Mouse (Mus musculus) embryo, embryonic 11.5 days (tissue): ENCODE data around the gene Gm5617.
"Not testable (repeated sequence)": the region's sequence is repeated elsewhere in the genome, so short reads cannot be mapped to it uniquely, and the experiment has no call there.

Experiments used
- DNase-seq: peaks from one replicate; pipeline ENCODE4 v3.0.0-alpha.2; 2012; ENCODE audit warnings: low read depth, low spot score

Gene Gm5617

DNA sequence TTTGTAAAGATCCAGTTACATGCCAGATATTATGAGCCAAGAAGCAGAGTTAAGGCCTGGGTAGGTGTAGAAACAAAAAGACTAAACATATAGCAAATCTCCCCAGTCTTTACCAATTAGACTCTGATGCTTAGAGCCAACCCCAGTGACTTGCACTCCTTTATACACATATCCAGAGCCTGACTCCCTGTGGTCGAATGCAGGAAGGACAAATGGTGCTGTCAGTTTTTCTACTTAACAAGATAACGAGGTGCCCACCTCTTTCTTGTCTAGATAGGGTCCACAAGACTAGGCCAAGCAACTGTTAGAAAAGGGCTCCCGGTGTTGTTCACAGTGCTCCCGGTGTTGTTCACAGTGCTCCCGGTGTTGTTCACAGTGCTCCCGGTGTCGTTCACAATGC, 6.0 kb downstream of the Gm5617 start:
- no peak for DNase-seq

GRCm38 (mm10) chr9:48503001-48503400, 7.8 kb downstream of the Gm5617 start:
- DNase-seq = no peak

DNA sequence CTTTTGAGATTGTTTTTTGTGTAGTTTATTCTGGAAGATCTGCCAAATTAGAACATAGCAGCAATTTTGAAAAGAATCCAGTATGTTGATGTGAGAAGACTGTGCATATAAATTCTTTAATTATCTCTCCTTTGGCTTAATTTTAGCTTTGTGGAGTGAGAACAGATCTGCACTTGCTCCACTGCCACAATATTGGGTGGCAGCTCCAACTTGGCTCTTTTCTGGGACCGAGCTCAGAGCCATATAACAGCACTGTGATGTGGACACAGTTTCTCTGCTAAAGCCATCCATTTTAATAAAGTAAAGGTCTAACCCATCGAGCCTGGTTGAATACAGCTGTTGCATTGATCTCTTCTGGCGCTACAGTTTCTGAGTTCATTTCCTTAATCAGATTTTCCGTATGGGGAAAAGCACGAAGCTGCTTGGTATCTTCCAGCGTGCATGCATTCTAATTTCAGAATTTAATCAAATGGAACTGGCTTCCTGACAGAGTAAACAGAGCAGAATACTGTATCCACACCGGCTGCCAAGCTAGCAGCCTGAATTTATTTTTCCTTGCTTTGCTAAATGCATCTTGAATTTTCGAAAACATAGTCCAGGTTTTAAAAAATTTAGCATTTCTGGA, 9.6 kb downstream of the Gm5617 start:
- DNase-seq = no peak

DNA sequence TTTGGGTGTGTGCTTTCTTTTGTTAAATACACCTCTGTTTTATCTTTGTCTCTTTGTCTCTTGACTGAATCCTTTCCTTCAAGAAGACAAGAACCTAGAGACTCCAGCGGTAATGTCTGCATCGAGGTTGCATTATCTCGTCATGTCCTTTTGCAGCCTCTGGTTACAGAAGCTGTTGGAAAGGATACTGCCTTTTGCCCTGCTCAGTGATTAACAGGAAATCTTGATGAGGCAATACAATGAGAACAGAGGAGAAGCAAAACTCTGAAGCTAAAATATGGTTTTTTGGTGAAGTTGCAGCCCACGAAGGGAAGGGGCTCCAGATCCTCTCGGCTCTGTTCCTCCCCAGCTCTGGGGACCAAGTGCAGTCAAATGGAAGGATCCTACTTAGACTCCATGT, 14.9 kb downstream of the Gm5617 start:
- DNase-seq = no peak

DNA sequence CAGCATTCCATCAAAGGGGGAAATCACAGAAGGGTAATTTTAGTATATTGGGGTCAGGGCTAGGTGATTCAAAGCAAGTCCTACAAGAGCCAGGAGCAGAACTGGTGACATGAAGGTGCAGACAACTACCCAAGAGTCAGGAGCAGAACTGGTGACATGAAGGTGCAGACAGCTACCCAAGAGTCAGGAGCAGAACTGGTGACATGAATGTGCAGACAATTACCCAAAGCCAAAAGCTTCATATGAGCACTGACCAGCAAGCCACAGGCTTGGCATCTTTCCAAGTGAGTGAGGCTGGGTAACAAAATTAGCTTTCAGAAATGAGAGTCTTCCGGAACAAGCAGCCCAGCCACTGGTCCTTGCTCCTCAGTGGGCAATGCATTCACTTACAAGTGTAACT, 20.1 kb downstream of the Gm5617 start:
- DNase-seq = no peak

DNA sequence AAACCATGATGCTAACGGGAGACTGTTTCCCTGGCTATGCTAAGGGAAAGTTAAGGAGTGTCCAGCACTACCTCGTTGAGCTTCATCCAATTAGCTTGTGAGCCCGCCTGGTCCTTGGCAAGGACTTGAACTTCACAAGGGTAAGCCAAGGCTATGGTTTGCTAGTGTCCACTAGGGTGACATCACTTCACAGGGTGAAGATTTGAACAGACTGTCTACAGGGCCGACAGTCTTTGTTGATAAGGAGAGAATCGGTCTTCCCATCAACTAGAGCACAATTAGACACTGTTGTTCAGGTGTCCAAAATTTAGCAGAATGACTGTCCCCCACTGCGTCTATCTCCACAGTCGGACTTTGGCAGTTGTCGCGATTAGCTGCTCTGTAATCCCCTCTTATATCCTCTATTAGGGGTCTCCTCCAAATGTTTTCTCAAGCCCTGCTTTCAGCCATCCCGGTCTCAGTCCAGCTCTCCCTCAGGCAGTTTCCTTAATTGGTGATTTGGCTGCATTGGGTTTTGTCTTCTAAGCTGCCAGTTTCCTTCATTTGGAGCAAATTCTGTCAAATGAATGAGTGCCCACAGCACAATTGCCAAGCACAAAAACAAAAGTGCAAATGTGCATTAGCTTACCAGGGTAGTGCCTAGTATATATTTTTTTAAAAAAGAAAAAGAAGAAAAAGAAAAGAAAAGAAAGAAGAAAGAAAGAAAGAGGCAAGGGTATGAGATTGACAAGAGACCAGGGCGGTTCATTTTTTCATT, 21.6 kb downstream of the Gm5617 start:
- DNase-seq = no peak

DNA sequence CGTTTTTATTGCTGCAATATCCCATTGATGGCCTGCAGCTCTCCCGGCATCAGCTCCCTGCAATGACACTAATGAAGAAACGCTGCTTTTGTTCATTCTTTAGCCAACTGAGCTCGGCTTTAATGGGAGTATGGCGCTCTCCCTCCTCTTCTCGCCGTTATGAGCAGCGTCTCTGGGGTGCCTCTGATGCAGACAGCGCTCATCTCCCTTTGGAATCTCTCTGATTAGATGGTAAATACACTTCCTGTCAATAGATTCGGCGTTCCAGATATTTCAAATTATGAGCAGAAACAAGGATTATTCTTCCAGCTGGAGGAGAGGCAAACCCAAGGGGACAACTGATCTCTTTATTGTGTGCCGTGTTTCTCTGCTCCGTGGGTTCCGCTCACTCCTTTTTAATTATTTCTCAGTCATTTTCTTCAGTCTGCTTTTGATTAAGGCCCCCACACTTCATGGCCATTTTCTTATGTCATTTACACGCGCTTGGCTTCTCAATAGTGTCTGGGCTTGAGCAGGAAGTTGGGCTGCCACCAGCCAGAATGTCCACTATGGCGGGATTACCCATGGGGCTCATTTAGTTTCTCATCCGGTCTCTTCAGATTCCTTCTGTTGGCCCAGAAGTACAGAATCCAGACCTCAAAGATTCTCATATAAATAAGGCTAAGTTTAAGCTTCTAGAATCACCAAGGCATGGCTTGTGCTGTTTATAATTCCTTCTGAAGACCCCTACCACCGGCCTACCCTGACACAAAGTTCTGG, 22.3 kb downstream of the Gm5617 start:
- DNase-seq = no peak

DNA sequence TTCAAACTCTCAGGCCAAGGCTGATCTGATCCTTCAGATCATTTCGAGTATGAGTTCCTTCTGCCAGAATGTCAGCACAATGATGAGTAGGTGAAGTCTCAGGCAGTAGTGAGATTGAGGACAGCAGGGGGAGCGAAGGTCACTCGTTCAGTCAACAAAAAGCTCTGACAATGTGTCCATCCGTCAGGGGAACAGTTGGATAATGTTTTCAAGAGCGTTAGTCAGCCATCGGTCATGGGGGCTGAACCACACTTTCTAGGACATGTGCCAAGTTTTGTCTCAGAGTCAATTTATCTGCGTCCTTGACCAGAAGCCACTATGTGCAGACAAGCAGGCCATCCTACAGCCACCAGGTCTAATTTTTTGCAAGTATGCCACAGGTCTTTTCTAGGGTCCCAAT, 25.2 kb downstream of the Gm5617 start:
- DNase-seq = not testable (repeated sequence)

- DNase-seq = no peak
These were observed 30.3 kb downstream of the Gm5617 start for GRCm38 (mm10) chr9:48525566-48525965.

- DNase-seq = no peak
These were observed 31.3 kb downstream of the Gm5617 start for GRCm38 (mm10) chr9:48526520-48526919.

DNA sequence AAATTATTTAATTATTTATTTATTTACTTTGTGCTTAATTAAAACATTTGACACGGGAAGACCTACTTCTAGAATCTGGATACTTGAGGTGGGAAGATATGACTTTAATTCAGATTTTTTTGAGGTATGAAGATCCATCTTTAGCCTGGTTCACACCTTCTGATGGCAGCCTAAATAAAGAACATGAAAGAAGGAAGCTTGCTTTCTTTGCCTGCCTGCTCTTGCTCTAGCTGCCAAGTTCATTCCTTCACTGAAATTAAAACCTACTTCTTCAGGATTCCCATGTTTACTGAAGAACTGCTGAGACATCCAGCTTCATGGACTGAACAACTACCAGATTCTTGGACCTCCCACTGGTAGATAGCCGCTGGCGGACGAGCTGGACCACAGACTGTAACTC, 36.1 kb downstream of the Gm5617 start:
- DNase-seq = no peak

GRCm38 (mm10) chr9:48532203-48532602, 37.0 kb downstream of the Gm5617 start:
- no peak for DNase-seq

GRCm38 (mm10) chr9:48532730-48533129, 37.5 kb downstream of the Gm5617 start:
- DNase-seq = no peak

DNA sequence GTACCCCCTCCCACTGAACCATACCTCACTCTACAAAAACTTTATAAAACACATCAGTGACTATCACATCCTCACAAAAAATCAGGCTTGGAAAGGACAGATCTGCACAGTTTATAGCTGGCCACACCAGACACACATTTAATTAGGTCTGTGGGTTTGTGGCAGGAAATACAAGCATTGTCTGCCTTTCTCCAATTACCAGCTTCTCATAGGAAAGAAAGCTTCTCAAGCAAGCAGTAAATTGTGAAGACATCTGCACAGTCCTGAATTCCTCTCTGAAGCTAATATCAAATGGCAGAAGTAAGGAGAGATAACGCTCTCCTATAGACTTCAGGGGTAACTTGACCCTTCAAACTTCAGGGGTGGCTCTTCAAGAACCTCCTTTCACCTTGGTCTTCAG, 41.2 kb downstream of the Gm5617 start:
- DNase-seq = no peak

DNA sequence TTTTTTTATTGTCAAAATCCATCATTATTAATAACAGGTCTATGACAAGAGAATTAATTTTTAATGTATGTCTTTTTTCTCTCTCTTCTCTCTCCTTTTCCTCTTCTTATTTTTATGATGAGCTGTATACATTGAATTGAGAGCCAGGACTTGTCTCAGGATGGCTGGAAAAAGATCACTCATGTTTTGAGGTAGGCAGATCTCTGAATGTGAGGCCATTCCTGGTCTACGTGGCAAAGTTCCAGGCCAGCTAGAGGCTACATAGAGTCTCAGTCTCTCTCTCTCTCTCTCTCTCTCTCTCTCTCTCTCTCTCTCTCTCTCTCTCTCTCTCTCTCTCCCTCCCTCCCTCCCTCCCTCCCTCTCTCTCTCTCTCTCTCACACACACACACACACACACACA, 42.4 kb downstream of the Gm5617 start:
- not testable (repeated sequence) for DNase-seq

DNA sequence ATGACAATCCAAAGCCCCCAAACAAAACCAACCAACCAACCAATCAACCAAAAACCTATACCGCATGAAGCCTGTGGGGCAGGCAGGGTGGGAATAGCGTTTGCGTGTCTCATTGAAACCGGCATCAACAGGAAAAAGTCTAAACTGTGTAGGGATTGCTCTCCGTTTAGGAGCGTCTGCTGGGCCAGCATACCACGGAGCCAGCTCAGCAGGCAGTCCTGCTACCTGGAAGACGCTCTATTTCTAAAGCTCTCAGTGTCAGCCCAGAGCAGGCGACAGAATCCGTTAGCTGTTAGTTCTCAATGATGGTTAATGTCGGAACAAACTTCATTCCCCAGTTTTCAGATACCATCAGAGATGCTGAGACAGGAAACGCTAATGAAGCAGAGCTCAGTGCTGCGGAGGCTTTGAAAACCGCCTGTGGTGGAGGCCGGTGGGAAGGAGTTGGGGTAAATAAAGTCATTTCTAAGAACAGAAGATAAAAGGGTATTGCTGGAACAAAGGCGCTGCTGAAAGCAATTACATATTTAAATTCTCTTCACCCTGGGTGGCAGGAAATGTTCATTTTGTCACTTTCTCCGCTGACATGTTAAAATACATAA, 42.9 kb downstream of the Gm5617 start:
- DNase-seq = peak; percentile 13

GRCm38 (mm10) chr9:48538688-48539087, 43.4 kb downstream of the Gm5617 start:
- DNase-seq = peak; percentile 9
